Mouse (Mus musculus): Measurements from ENCODE around the gene Scube2. TPM values are rescaled to one million over a fixed set of nuclear protein-coding genes. Genes with fewer than 3 reads are reported as not detected.
A peak's percentile ranks its signal among the peaks of the same experiment; 100 is the strongest.

Scube2 gene
- polyA plus RNA-seq (2012; ENCODE audit: insufficient read depth, insufficient read length, missing spikeins) = not detected in 2 replicates

DNA sequence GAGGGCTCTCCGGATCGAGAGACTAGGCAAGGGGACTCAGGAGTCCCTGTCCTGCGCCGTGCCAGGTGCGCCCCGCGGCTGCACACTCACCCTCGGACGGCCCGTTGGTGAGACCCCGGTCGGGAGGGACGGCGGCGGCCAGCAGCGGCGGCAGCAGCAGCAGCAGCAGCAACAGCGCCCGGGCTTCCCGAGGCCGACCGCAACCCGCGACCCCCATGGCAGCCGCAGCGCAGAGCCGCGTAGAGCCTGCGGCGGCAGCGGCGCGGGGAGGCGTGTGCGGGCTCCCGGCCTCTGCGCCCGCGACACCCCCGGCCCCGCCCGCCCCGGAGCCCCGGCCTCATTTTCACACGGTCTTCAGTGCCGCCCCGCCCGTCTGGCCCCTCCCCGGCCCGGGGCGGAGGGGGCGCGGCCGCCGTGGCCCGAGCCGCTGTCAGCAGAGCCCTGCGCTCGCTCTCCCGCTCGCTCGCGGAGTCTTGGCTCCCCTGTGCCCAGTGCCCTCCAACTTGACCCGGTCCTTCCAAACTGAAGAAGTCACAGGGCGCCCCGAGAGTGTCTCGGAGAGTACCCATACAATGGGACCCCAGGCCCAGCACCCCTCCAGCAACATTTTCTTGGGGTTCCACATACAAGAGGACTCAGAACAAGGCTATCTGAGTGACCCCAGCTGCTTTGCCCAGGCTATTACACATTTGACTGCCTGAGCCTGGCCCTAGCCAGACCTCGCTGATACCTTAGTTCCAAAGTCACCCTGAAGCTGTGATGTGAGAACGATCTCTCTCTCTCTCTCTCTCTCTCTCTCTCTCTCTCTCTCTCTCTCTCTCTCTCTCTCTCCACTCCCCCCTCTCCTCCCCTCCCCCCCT, at the start of gene Scube2:
Scube2 (minus strand) TSS at position 310 of the 860 bp plus-strand sequence.
- H3K4me3 ChIP-seq (ENCODE audit: insufficient read depth, low read length) = peak within 1 kb of the TSS; percentile 31
- H3K4me1 ChIP-seq (ENCODE audit: control insufficient read depth, insufficient read depth, low read length) = no peaks in the 10 kb centered on the region
- H3K27ac ChIP-seq (ENCODE audit: insufficient read depth, low read depth, low read length) = no peak within 1 kb of the TSS
- TF ChIP-seq POLR2A (IDR thresholded peaks at IDR 0.05; ENCODE audit: borderline replicate concordance, low read depth, low read length) (no peak), CTCF (IDR thresholded peaks at IDR 0.05; ENCODE audit: low read depth, low read length) (no peak)

DNA sequence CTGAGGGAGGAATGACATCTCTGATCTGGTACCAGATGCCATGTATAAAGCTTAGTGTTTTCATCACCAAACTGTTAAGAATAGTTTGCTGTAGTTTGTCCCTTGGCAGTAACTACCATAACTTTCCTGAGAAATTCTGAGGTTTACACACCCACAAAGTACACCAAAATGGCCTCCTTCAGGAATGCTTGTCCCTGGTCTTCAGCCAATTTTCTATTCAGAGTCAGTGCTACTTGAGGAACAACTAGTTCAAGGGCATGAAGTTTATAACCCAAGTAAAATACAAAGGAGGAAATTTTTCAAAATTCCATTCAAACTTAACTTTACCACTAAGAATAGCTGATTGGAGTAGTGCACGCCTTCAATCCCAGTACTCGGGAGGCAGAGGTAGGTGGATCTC, 40.7 kb upstream of the Scube2 start:
- TF ChIP-seq POLR2A (IDR thresholded peaks at IDR 0.05; ENCODE audit: borderline replicate concordance, low read depth, low read length) (no peak), CTCF (IDR thresholded peaks at IDR 0.05; ENCODE audit: low read depth, low read length) (no peak)

DNA sequence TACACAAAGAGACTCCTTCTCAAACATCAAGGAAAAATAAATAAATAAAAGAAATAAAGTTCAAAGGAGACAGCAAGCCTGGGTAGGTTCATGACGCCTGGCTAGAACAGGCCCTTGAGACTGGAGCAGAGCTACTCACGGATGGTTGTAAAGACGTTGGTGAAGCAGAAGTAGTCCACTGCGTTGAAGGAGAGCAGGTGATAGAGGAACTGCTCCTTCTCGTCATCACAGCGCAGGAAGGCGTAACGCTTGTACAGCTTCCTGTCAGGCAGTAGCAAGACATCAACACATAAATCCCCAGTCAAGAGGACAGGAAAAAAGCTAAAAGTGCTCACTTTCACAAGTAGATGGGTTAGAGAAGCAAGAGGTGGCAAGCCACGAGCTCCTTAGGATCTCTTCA, 35.4 kb upstream of the Scube2 start:
- H3K27ac ChIP-seq (ENCODE audit: insufficient read depth, low read depth, low read length) = no peak overlapping the region
- no peak overlapping the region for H3K4me3 ChIP-seq (ENCODE audit: insufficient read depth, low read length)
- no peak for TF ChIP-seq CTCF (IDR thresholded peaks at IDR 0.05; ENCODE audit: low read depth, low read length)
- no peak for TF ChIP-seq POLR2A (IDR thresholded peaks at IDR 0.05; ENCODE audit: borderline replicate concordance, low read depth, low read length)
- no peaks in the 10 kb centered on the region for H3K4me1 ChIP-seq (ENCODE audit: control insufficient read depth, insufficient read depth, low read length)

More for the DNA sequence above, 40.7 kb upstream of the Scube2 start:
- no peak overlapping the region for H3K27ac ChIP-seq (ENCODE audit: insufficient read depth, low read depth, low read length)
- no peak overlapping the region for H3K4me3 ChIP-seq (ENCODE audit: insufficient read depth, low read length)
- no peaks in the 10 kb centered on the region for H3K4me1 ChIP-seq (ENCODE audit: control insufficient read depth, insufficient read depth, low read length)

DNA sequence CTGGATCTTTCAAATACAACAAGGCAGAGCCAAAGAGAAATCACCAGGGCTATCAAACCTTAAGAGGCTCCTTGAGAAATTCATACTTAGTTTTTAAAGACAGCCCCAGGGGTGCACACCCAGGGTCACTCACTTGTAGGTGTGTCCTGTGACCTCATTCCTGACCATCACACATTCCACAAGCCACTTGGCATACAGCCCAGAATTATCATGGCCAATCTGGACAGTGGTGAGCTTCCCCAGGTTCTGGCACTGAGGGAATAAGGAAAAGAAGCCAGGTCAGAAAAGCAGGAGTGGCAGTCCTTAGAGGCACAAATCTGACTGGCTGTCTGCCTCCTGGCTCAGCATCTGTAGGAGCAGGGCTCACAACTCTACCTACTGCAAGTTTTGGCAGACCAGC, 33.4 kb upstream of the Scube2 start:
- Histone ChIP-seq H3K27ac (ENCODE audit: insufficient read depth, low read depth, low read length) (no peak overlapping the region), H3K4me3 (ENCODE audit: insufficient read depth, low read length) (no peak overlapping the region), H3K4me1 (ENCODE audit: control insufficient read depth, insufficient read depth, low read length) (no peaks in the 10 kb centered on the region)
- TF ChIP-seq CTCF (IDR thresholded peaks at IDR 0.05; ENCODE audit: low read depth, low read length) = no peak
- no peak for TF ChIP-seq POLR2A (IDR thresholded peaks at IDR 0.05; ENCODE audit: borderline replicate concordance, low read depth, low read length)

DNA sequence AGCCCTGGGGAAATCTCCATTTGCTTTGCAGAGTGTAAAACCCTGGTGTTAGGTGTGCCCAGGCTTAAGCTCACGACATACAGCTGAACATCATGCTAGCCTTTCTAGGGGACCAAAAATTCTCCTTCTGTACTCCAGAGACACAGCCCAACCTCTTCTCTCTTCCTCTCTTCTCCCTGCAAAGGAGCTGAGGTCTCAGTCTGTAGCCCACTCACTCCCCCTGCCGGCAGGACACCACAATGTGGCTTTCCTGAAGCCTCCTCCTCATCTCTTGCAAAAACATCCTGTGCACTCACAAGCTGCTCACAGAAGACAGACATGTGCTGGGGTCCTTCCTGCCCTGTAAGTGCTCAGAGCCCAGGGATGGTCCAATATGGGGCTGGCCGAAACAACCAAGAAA, 27.1 kb upstream of the Scube2 start:
- Histone ChIP-seq H3K4me3 (ENCODE audit: insufficient read depth, low read length) (no peak overlapping the region), H3K27ac (ENCODE audit: insufficient read depth, low read depth, low read length) (no peak overlapping the region), H3K4me1 (ENCODE audit: control insufficient read depth, insufficient read depth, low read length) (peaks cover 2% of the 10 kb centered on the region; the same call in 1 of the 2 replicates)
- peak; percentile 49 for TF ChIP-seq CTCF (IDR thresholded peaks at IDR 0.05; ENCODE audit: low read depth, low read length)
- no peak for TF ChIP-seq POLR2A (IDR thresholded peaks at IDR 0.05; ENCODE audit: borderline replicate concordance, low read depth, low read length)

DNA sequence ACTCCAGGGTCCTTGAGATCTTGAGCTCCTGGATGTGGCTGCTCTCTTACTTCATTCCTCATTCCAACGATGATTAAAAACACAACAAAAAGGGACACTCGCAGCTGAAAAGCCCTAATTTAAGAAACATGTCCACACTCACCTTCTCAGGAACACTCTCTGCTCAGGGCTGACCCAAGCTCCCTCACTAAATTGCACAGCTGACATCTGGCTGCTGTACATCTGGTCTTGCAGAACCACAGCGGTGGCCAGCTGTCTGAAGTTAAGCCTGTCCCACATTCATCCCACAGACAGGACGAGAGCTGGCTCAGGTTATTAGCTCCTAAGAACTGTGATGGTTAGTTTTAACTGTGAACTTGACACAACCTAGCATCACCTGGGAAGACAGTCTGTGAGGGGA, 26.3 kb upstream of the Scube2 start:
- no peak overlapping the region for H3K4me3 ChIP-seq (ENCODE audit: insufficient read depth, low read length)
- no peak overlapping the region for H3K27ac ChIP-seq (ENCODE audit: insufficient read depth, low read depth, low read length)
- TF ChIP-seq POLR2A (IDR thresholded peaks at IDR 0.05; ENCODE audit: borderline replicate concordance, low read depth, low read length) (no peak), CTCF (IDR thresholded peaks at IDR 0.05; ENCODE audit: low read depth, low read length) (no peak)
- peaks cover 2% of the 10 kb centered on the region; the same call in 1 of the 2 replicates for H3K4me1 ChIP-seq (ENCODE audit: control insufficient read depth, insufficient read depth, low read length)

DNA sequence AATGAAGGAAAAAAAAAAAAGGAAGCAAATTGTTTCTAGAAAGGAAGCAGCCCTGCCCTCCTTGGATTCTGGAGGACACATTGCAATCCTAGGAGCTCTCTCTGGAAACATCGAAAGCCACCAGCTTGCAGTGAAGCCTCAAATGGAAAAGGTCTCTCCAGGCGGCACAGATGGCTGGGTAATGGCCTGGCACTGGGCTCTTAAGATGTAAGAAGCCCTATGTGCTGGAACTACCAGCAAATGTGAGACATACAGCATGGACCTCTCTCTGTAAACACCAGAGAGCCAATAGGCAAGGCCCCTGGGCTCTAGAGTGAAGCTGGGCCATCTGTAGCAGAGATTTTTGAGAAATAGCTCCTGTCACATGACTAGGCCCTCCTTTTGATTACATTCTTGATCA, 24.8 kb upstream of the Scube2 start:
- Histone ChIP-seq H3K4me3 (ENCODE audit: insufficient read depth, low read length) (no peak overlapping the region), H3K27ac (ENCODE audit: insufficient read depth, low read depth, low read length) (no peak overlapping the region), H3K4me1 (ENCODE audit: control insufficient read depth, insufficient read depth, low read length) (peaks cover 2% of the 10 kb centered on the region; the same call in 1 of the 2 replicates)
- TF ChIP-seq CTCF (IDR thresholded peaks at IDR 0.05; ENCODE audit: low read depth, low read length) (no peak), POLR2A (IDR thresholded peaks at IDR 0.05; ENCODE audit: borderline replicate concordance, low read depth, low read length) (no peak)

DNA sequence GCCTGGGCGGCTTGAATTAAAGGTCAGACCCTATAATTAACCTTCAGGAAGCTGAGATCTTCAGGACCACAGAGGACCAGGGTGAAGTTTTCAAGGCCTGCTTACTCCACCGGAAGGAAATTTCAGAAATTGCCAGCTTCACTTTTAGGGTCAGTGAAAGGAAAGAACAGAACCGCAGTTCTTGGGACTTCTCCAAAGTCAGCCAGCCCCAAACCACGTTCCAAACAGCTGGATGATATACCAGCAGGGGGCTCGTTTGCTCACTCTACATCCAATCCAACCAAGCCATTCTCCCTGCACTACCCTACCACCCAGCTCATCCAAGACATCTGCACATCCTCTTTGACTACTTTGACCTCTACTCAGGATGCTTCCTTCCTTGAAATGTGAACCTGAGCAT, 23.8 kb upstream of the Scube2 start:
- no peak for TF ChIP-seq CTCF (IDR thresholded peaks at IDR 0.05; ENCODE audit: low read depth, low read length)
- no peak for TF ChIP-seq POLR2A (IDR thresholded peaks at IDR 0.05; ENCODE audit: borderline replicate concordance, low read depth, low read length)
- Histone ChIP-seq H3K4me3 (ENCODE audit: insufficient read depth, low read length) (no peak overlapping the region), H3K27ac (ENCODE audit: insufficient read depth, low read depth, low read length) (no peak overlapping the region), H3K4me1 (ENCODE audit: control insufficient read depth, insufficient read depth, low read length) (peaks cover 2% of the 10 kb centered on the region; the same call in 1 of the 2 replicates)

DNA sequence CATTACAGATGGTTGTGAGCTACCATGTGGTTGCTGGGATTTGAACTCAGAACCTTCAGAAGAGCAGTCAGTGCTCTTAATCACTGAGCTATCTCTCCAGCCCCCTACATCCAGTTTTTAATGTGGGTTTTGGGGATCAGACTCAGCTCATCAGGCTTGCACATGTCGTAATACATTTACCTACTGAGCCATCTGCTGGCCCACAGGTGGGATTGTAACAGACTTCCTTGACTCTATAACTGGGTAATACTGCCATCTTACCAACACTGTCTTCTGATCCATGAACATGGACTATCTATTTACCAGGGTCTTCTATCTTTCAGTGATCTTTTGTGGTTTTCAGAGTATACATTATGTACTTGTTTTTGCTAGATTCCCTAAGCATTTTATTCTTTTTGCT, 20.8 kb upstream of the Scube2 start:
- Histone ChIP-seq H3K27ac (ENCODE audit: insufficient read depth, low read depth, low read length) (no peak overlapping the region), H3K4me3 (ENCODE audit: insufficient read depth, low read length) (no peak overlapping the region), H3K4me1 (ENCODE audit: control insufficient read depth, insufficient read depth, low read length) (peaks cover 2% of the 10 kb centered on the region; the same call in 1 of the 2 replicates)
- TF ChIP-seq POLR2A (IDR thresholded peaks at IDR 0.05; ENCODE audit: borderline replicate concordance, low read depth, low read length) = no peak
- TF ChIP-seq CTCF (IDR thresholded peaks at IDR 0.05; ENCODE audit: low read depth, low read length) = no peak

DNA sequence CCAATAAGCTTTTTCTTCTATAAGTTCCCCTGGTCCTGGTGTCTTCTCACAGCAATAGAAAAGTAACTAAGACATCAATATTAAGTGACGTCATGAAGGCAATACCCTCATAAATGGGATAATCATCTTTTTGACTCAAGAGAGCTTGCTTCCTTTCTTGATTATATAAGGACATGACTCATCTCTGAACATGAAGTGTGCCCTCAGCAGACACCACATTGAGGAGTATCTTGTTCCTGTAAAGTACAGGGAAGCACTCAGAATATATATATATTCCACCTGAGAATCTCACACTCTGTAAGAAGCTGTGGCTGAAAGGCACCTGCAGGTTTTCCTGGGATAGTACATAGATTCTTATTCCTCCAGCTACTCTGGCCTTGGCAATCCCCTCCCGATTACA, 17.1 kb upstream of the Scube2 start:
- Histone ChIP-seq H3K27ac (ENCODE audit: insufficient read depth, low read depth, low read length) (no peak overlapping the region), H3K4me3 (ENCODE audit: insufficient read depth, low read length) (no peak overlapping the region), H3K4me1 (ENCODE audit: control insufficient read depth, insufficient read depth, low read length) (peaks cover 6% of the 10 kb centered on the region; the same call in 1 of the 2 replicates)
- TF ChIP-seq CTCF (IDR thresholded peaks at IDR 0.05; ENCODE audit: low read depth, low read length) (no peak), POLR2A (IDR thresholded peaks at IDR 0.05; ENCODE audit: borderline replicate concordance, low read depth, low read length) (no peak)
